Mouse (Mus musculus): ENCODE measurements around the gene Prdm12. TPM values are rescaled to one million over a fixed set of nuclear protein-coding genes. Genes with fewer than 3 reads are reported as not detected.

The Prdm12 gene
- polyA plus RNA-seq, 1 experiment from 2014 or later: 11.3 TPM

- peaks cover 17% of the 10 kb centered on the region for H3K4me1 ChIP-seq (ENCODE audit: control insufficient read depth, insufficient read depth, low read length)
Observed at GRCm38 (mm10) chr2:31688074-31688925, 48.5 kb downstream of the Prdm12 start, which contains the start of gene Abl1. Abl1 (plus strand) TSS chr2:31688376.

GRCm38 (mm10) chr2:31689045-31689444, 49.2 kb downstream of the Prdm12 start:
- Histone ChIP-seq H3K9ac (ENCODE audit: low read length) (peak overlapping the region; percentile 93), H3K36me3 (ENCODE audit: control insufficient read depth, insufficient read depth, low read length) (no peaks in the 10 kb centered on the region), H3K4me2 (peak overlapping the region; percentile 87), H3K4me1 (ENCODE audit: control insufficient read depth, insufficient read depth, low read length) (peaks cover 17% of the 10 kb centered on the region), H3K27ac (ENCODE audit: low read depth, low read length) (no peak overlapping the region), H3K4me3 (ENCODE audit: low read depth, low read length) (peak overlapping the region; percentile 90), H3K9me3 (ENCODE audit: control insufficient read depth, low read length) (no peaks in the 10 kb centered on the region), H3K27me3 (ENCODE audit: control insufficient read depth, insufficient read depth, low read length) (no peaks in the 10 kb centered on the region)
- no peak for ATAC-seq (ENCODE audit: low FRiP score)
- no peak for DNase-seq (ENCODE audit: low spot score, missing footprints)
- under 1% methylated on average over 12 of the region's 12 CpGs for WGBS

More at GRCm38 (mm10) chr2:31688074-31688925, 48.5 kb downstream of the Prdm12 start, which contains the start of gene Abl1:
- DNase-seq (ENCODE audit: low spot score, missing footprints) (peak; percentile 99), ATAC-seq (ENCODE audit: low FRiP score) (peak; percentile 98)
- Histone ChIP-seq H3K4me2 (peak within 1 kb of the TSS; percentile 87), H3K4me3 (ENCODE audit: low read depth, low read length) (peak within 1 kb of the TSS; percentile 90), H3K27me3 (ENCODE audit: control insufficient read depth, insufficient read depth, low read length) (no peaks in the 10 kb centered on the region), H3K27ac (ENCODE audit: low read depth, low read length) (peak within 1 kb of the TSS; percentile 84), H3K9ac (ENCODE audit: low read length) (peak within 1 kb of the TSS; percentile 93), H3K9me3 (ENCODE audit: control insufficient read depth, low read length) (no peaks in the 10 kb centered on the region), H3K36me3 (ENCODE audit: control insufficient read depth, insufficient read depth, low read length) (no peaks in the 10 kb centered on the region)
- WGBS: under 1% methylated on average over 59 of the region's 64 CpGs

GRCm38 (mm10) chr2:31690063-31690462, 50.2 kb downstream of the Prdm12 start:
- no peak overlapping the region for H3K27ac ChIP-seq (ENCODE audit: low read depth, low read length)
- peaks cover 17% of the 10 kb centered on the region for H3K4me1 ChIP-seq (ENCODE audit: control insufficient read depth, insufficient read depth, low read length)
- peak overlapping the region; percentile 93; the same call in 1 of the 2 replicates for H3K9ac ChIP-seq (ENCODE audit: low read length)
- WGBS: 61% methylated on average over 3 of the region's 3 CpGs
- peak overlapping the region; percentile 90 for H3K4me3 ChIP-seq (ENCODE audit: low read depth, low read length)
- no peaks in the 10 kb centered on the region for H3K9me3 ChIP-seq (ENCODE audit: control insufficient read depth, low read length)
- no peak for DNase-seq (ENCODE audit: low spot score, missing footprints)
- no peaks in the 10 kb centered on the region for H3K27me3 ChIP-seq (ENCODE audit: control insufficient read depth, insufficient read depth, low read length)
- H3K36me3 ChIP-seq (ENCODE audit: control insufficient read depth, insufficient read depth, low read length): no peaks in the 10 kb centered on the region
- H3K4me2 ChIP-seq: peak overlapping the region; percentile 87
- ATAC-seq (ENCODE audit: low FRiP score): no peak

- H3K27me3 ChIP-seq (ENCODE audit: control insufficient read depth, insufficient read depth, low read length): no peaks in the 10 kb centered on the region
- H3K4me1 ChIP-seq (ENCODE audit: control insufficient read depth, insufficient read depth, low read length): no peaks in the 10 kb centered on the region
- H3K4me2 ChIP-seq: no peak overlapping the region
- H3K4me3 ChIP-seq (ENCODE audit: low read depth, low read length): no peak overlapping the region
- H3K9me3 ChIP-seq (ENCODE audit: control insufficient read depth, low read length): no peaks in the 10 kb centered on the region
- H3K36me3 ChIP-seq (ENCODE audit: control insufficient read depth, insufficient read depth, low read length): peaks cover 4% of the 10 kb centered on the region
- ATAC-seq (ENCODE audit: low FRiP score) (no peak), DNase-seq (ENCODE audit: low spot score, missing footprints) (peak; percentile 73)
- H3K9ac ChIP-seq (ENCODE audit: low read length): no peak overlapping the region
- no peak overlapping the region for H3K27ac ChIP-seq (ENCODE audit: low read depth, low read length)
Observed at GRCm38 (mm10) chr2:31698209-31698608, 58.4 kb downstream of the Prdm12 start.

- ATAC-seq (ENCODE audit: low FRiP score) (no peak), DNase-seq (ENCODE audit: low spot score, missing footprints) (peak; percentile 86)
- Histone ChIP-seq H3K27me3 (ENCODE audit: control insufficient read depth, insufficient read depth, low read length) (no peaks in the 10 kb centered on the region), H3K9me3 (ENCODE audit: control insufficient read depth, low read length) (no peaks in the 10 kb centered on the region), H3K36me3 (ENCODE audit: control insufficient read depth, insufficient read depth, low read length) (peaks cover 2% of the 10 kb centered on the region), H3K9ac (ENCODE audit: low read length) (no peak overlapping the region), H3K4me2 (no peak overlapping the region), H3K27ac (ENCODE audit: low read depth, low read length) (no peak overlapping the region), H3K4me1 (ENCODE audit: control insufficient read depth, insufficient read depth, low read length) (no peaks in the 10 kb centered on the region), H3K4me3 (ENCODE audit: low read depth, low read length) (no peak overlapping the region)
- 55% methylated on average over 7 of the region's 7 CpGs for WGBS
Observed at GRCm38 (mm10) chr2:31700545-31701446, 61.0 kb downstream of the Prdm12 start.

GRCm38 (mm10) chr2:31703226-31703625, 63.4 kb downstream of the Prdm12 start:
- H3K27me3 ChIP-seq (ENCODE audit: control insufficient read depth, insufficient read depth, low read length): no peaks in the 10 kb centered on the region
- H3K9ac ChIP-seq (ENCODE audit: low read length): no peak overlapping the region
- ATAC-seq (ENCODE audit: low FRiP score): no peak
- no peaks in the 10 kb centered on the region for H3K4me1 ChIP-seq (ENCODE audit: control insufficient read depth, insufficient read depth, low read length)
- no peaks in the 10 kb centered on the region for H3K9me3 ChIP-seq (ENCODE audit: control insufficient read depth, low read length)
- H3K4me3 ChIP-seq (ENCODE audit: low read depth, low read length): no peak overlapping the region
- no peak overlapping the region for H3K4me2 ChIP-seq
- peak; percentile 67 for DNase-seq (ENCODE audit: low spot score, missing footprints)
- H3K36me3 ChIP-seq (ENCODE audit: control insufficient read depth, insufficient read depth, low read length): no peaks in the 10 kb centered on the region
- H3K27ac ChIP-seq (ENCODE audit: low read depth, low read length): no peak overlapping the region

Small RNA genes within 50 kb of the gene (microRNA-seq; reads per million reads assigned to microRNA genes)
- gene Mir6998: 4.5 reads per million, percentile 20 among the genes with 10 or more reads in this experiment

Other genes starting within 250 kb of the Prdm12 start
- gene Ass1, start 169.8 kb upstream of the Prdm12 start, polyA plus RNA-seq (2014; fragmentation: Nextera tagmentation; extraction: Ambion mirVana): 9.6 and 10.3 TPM in 2 replicates
- gene Fubp3, start 67.4 kb upstream of the Prdm12 start, polyA plus RNA-seq (2014; fragmentation: Nextera tagmentation; extraction: Ambion mirVana): 92.6 and 97.5 TPM in 2 replicates
- gene Exosc2, start 30.7 kb downstream of the Prdm12 start, polyA plus RNA-seq (2014; fragmentation: Nextera tagmentation; extraction: Ambion mirVana): 70.1 and 70.2 TPM in 2 replicates
- 28.4 and 33.0 TPM in 2 replicates for gene Abl1, start 48.3 kb downstream of the Prdm12 start, polyA plus RNA-seq (2014; fragmentation: Nextera tagmentation; extraction: Ambion mirVana)
- gene Qrfp, start 170.5 kb downstream of the Prdm12 start, polyA plus RNA-seq (2014; fragmentation: Nextera tagmentation; extraction: Ambion mirVana): 0.06 and 0.11 TPM in 2 replicates
- 0.83 and 1.7 TPM in 2 replicates for gene Fibcd1, start 206.0 kb downstream of the Prdm12 start, polyA plus RNA-seq (2014; fragmentation: Nextera tagmentation; extraction: Ambion mirVana)
- 7.7 and 9.6 TPM in 2 replicates for gene Lamc3, start 247.3 kb downstream of the Prdm12 start, polyA plus RNA-seq (2014; fragmentation: Nextera tagmentation; extraction: Ambion mirVana)